Mouse (Mus musculus) neural tube, embryonic 14.5 days (tissue): ENCODE measurements around the gene Trf. TPM values are rescaled to one million over a fixed set of nuclear protein-coding genes. Genes with fewer than 3 reads are reported as not detected.
A peak's percentile ranks its signal among the peaks of the same experiment; 100 is the strongest.

ENCODE experiments used
- ATAC-seq: fragments of 200-750 bp; cut with Nextera tagmentation; 2 replicates; pipeline ENCODE4 v1.8.0; 2017; ENCODE audit warnings: low read depth, mild to moderate bottlenecking, moderate TSS enrichment, moderate library complexity
- H3K27ac ChIP-seq: fragments of 300-500 bp; sonication (generic); 2 replicates; pipeline ENCODE4 v1.5.1; 2014; ENCODE audit warnings: low read depth, mild to moderate bottlenecking, control low read depth, low read length, moderate library complexity, mixed read lengths
- H3K27me3 ChIP-seq: fragments of 300-500 bp; sonication (generic); 2 replicates; pipeline ENCODE4 v1.6.1; 2014; ENCODE audit warnings: low read length; ENCODE audit not compliant: control insufficient read depth, insufficient read depth
- H3K36me3 ChIP-seq: fragments of 300-500 bp; sonication (generic); 2 replicates; pipeline ENCODE4 v1.6.1; 2014; ENCODE audit warnings: low read length, mixed read lengths; ENCODE audit not compliant: control insufficient read depth, insufficient read depth
- H3K4me1 ChIP-seq: fragments of 300-500 bp; sonication (generic); 2 replicates; pipeline ENCODE4 v1.6.1; 2014; ENCODE audit warnings: low read length; ENCODE audit not compliant: control insufficient read depth, insufficient read depth
- H3K4me2 ChIP-seq: fragments of 300-500 bp; sonication (generic); 2 replicates; pipeline ENCODE4 v1.6.1; 2014; ENCODE audit warnings: mild to moderate bottlenecking, low read depth, low read length, control low read depth
- H3K4me3 ChIP-seq: fragments of 300-500 bp; sonication (generic); 2 replicates; pipeline ENCODE4 v1.5.1; 2014; ENCODE audit warnings: low read depth, low read length, control low read depth, mixed read lengths
- H3K9ac ChIP-seq: fragments of 300-500 bp; sonication (generic); replicated peaks from 2 replicates; pipeline ENCODE4 v1.6.1; 2014; ENCODE audit warnings: low read depth, mild to moderate bottlenecking, control low read depth, low read length, mixed read lengths
- H3K9me3 ChIP-seq: fragments of 300-500 bp; sonication (generic); 2 replicates; pipeline ENCODE4 v1.6.1; 2016; ENCODE audit warnings: low read length; ENCODE audit not compliant: control insufficient read depth
- WGBS: fragments of 180-500 bp; shearing (Covaris S2); extraction: QIAGEN DNeasy Blood & Tissue Kit; methylation state at CpG from one replicate; pipeline ENCODE4 v1.1.7; 2014; 5-methylcytosine and 5-hydroxymethylcytosine counted together
- polyA plus RNA-seq: library from polyadenylated mRNA; unstranded; fragments of >200 nt; fragmentation: Nextera tagmentation; extraction: Ambion mirVana; gene quantifications from 2 replicates; pipeline ENCODE4 v1.2.1, GENCODE M21; 2014

The Trf gene
- polyA plus RNA-seq, 1 experiment from 2014 or later = 28.0 TPM

DNA sequence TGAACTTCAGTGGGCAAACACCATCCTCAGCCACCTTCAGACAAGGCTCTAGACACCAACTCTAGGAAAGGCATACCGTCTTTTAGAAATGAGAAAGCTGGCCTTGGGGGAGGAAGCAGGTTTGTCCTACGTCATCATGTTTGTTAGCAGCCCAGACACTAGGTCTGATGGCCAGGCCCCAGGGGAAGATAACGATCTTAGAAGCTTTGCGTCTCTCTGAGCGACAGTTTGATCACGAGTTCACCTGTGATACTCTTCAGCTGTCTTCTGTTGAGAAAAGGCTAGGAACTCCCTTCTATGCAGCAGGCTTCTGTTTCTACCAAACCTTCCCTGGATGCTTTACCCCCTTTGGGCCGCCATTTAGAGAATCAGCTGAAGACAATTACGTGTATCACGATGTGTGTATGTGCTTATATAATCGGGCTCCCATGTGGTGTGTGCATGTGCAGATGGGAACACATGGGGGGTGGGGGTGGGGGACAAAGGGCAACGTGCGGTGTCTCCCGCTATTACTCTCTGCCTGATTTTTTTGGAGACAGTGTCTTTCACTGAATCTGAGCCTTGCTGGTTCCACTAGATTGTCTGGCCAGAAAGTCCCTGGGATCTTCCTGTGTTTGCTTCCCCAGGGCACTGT is 1.8 kb downstream of the Trf start:
- no peak overlapping the region for H3K4me3 ChIP-seq
- no peak overlapping the region for H3K27ac ChIP-seq
- ATAC-seq = no peak
- H3K9ac ChIP-seq = no peak overlapping the region
- H3K9me3 ChIP-seq = no peaks in the 10 kb centered on the region
- 82% methylated on average over 13 of the region's 13 CpGs for WGBS
- H3K4me2 ChIP-seq = no peak overlapping the region
- no peaks in the 10 kb centered on the region for H3K36me3 ChIP-seq
- H3K27me3 ChIP-seq = no peaks in the 10 kb centered on the region
- no peaks in the 10 kb centered on the region for H3K4me1 ChIP-seq

DNA sequence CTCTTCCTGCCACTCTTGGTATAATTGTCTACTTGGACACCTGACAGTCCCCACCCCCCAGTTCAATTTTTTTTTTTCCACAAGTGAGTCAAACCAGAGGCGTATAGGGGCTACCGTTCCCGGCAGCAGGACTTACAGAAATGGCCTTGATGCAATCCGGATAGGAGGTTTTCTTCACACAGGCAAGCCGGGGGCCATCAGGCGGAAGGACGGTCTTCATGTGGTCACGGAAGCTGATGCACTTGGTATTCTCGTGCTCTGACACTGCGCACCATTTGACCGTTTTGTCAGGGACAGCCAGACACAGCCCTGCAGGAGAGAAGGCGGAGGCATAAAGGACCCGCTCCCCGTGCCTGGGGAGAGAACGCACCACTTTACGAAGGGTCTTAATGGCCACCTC is 2.5 kb downstream of the Trf start:
- Histone ChIP-seq H3K36me3 (no peaks in the 10 kb centered on the region), H3K4me2 (no peak overlapping the region), H3K27me3 (no peaks in the 10 kb centered on the region), H3K9ac (no peak overlapping the region), H3K27ac (no peak overlapping the region), H3K4me1 (no peaks in the 10 kb centered on the region), H3K9me3 (no peaks in the 10 kb centered on the region), H3K4me3 (no peak overlapping the region)
- 87% methylated on average over 16 of the region's 16 CpGs for WGBS
- ATAC-seq = no peak

- no peaks in the 10 kb centered on the region for H3K36me3 ChIP-seq
- no peak overlapping the region for H3K4me2 ChIP-seq
- H3K4me1 ChIP-seq = no peaks in the 10 kb centered on the region
- no peak overlapping the region for H3K9ac ChIP-seq
- H3K4me3 ChIP-seq = no peak overlapping the region
- no peak for ATAC-seq
- 93% methylated on average over 15 of the region's 15 CpGs for WGBS
- no peaks in the 10 kb centered on the region for H3K27me3 ChIP-seq
- H3K27ac ChIP-seq = no peak overlapping the region
- H3K9me3 ChIP-seq = no peaks in the 10 kb centered on the region
Measured at GRCm38 (mm10) chr9:103226806-103227205, 3.4 kb downstream of the Trf start.

DNA sequence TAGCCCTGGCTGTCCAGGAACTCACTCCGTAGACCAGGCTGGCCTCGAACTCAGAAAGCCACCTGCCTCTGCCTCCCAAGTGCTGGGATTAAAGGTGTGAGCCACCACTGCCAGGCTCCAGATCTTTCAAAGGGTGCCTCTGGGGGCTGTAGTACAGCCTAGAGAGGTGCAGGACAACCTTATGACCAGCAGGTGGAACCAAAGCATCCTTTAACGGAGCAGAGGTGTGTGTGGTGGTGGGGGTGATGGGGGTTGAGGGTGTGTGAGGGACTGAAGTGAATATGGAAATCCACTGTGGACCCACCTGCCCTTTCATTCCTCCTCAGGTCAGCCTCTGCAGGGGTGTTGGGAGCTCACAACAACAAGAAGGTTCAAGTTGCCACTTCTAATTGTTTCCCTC is 4.8 kb downstream of the Trf start:
- WGBS = 72% methylated on average over 3 of the region's 3 CpGs
- Histone ChIP-seq H3K4me2 (no peak overlapping the region), H3K27me3 (no peaks in the 10 kb centered on the region), H3K9me3 (no peaks in the 10 kb centered on the region), H3K4me1 (no peaks in the 10 kb centered on the region), H3K9ac (no peak overlapping the region), H3K4me3 (no peak overlapping the region), H3K27ac (no peak overlapping the region), H3K36me3 (no peaks in the 10 kb centered on the region)
- no peak for ATAC-seq

DNA sequence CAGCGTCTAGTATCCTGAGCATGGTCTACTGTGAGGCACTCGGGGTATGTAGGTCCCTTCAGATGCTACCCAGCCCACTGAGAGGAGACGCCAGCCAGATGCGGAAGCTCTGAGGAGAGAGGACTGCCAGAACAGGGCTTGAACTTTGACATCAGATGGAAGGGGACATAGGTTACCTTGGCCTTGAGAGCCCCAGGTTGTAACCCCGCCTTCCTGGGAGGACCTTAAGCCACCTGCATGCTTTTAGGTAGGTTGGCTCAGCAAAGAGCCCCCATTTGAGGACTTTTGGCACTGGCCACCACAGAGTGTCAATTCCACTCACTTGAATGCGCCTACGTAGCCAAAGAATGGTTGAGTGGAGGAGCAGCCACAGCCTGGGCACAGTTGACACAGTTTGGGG is 5.5 kb downstream of the Trf start:
- H3K36me3 ChIP-seq = no peaks in the 10 kb centered on the region
- H3K27me3 ChIP-seq = no peaks in the 10 kb centered on the region
- ATAC-seq = no peak
- 94% methylated on average over 7 of the region's 7 CpGs for WGBS
- H3K4me1 ChIP-seq = no peaks in the 10 kb centered on the region
- H3K9me3 ChIP-seq = no peaks in the 10 kb centered on the region
- H3K4me2 ChIP-seq = no peak overlapping the region
- no peak overlapping the region for H3K27ac ChIP-seq
- no peak overlapping the region for H3K4me3 ChIP-seq
- no peak overlapping the region for H3K9ac ChIP-seq

DNA sequence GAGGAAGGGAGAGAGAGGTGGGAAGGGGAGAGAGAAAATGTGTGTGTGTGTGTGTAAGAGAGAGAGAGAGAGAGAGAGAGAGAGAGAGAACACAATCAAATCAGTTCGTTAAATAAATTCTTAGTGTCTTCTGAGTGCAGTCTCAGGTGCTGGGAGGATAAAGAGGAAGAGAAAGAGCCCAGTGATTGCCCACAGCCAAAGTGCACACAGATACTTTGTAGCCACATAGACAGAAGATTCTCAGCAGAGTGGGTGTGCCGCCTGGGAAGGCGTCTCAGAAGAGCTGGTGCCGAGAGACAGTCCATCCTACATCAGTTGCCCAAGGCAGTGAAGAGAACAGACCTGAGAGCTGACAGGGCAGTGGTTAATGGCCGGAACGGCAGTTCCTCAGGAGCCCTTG is 16.0 kb downstream of the Trf start:
- WGBS = 75% methylated on average over 6 of the region's 6 CpGs
- Histone ChIP-seq H3K9ac (no peak overlapping the region), H3K4me2 (no peak overlapping the region), H3K4me1 (no peaks in the 10 kb centered on the region), H3K36me3 (no peaks in the 10 kb centered on the region), H3K9me3 (no peaks in the 10 kb centered on the region), H3K27me3 (no peaks in the 10 kb centered on the region), H3K4me3 (no peak overlapping the region), H3K27ac (no peak overlapping the region)
- no peak for ATAC-seq

DNA sequence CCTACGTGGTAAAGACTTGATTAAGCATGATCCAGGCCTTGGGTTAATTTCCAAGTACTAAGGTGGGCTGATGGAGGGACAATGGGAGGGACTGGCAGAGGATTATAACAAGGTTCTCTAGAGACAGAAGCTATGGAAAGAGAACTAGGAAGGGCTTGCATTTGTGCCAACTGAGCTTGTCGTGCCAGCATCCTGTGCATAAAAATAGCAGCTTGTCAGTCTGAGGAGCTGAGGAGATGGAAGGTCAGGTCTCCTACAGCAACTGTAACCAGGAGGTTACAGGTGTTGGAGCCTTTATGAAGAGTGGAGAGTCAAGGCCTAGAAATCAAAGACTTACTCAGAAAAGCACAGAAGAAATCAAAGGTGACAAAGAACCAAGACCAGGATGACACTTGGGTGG is 16.6 kb downstream of the Trf start:
- no peaks in the 10 kb centered on the region for H3K9me3 ChIP-seq
- H3K4me3 ChIP-seq = no peak overlapping the region
- H3K4me1 ChIP-seq = peaks cover 3% of the 10 kb centered on the region; the same call in 1 of the 2 replicates
- no peak overlapping the region for H3K4me2 ChIP-seq
- ATAC-seq = no peak
- 71% methylated on average over 2 of the region's 2 CpGs for WGBS
- H3K36me3 ChIP-seq = no peaks in the 10 kb centered on the region
- no peaks in the 10 kb centered on the region for H3K27me3 ChIP-seq
- no peak overlapping the region for H3K9ac ChIP-seq
- no peak overlapping the region for H3K27ac ChIP-seq

- no peak for ATAC-seq
- Histone ChIP-seq H3K27me3 (no peaks in the 10 kb centered on the region), H3K9ac (no peak overlapping the region), H3K4me1 (peaks cover 4% of the 10 kb centered on the region; the same call in 1 of the 2 replicates), H3K4me3 (no peak overlapping the region), H3K27ac (no peak overlapping the region), H3K36me3 (no peaks in the 10 kb centered on the region), H3K4me2 (no peak overlapping the region), H3K9me3 (no peaks in the 10 kb centered on the region)
- 68% methylated on average over 28 of the region's 28 CpGs for WGBS
Measured at GRCm38 (mm10) chr9:103212654-103213420, 17.4 kb downstream of the Trf start.

DNA sequence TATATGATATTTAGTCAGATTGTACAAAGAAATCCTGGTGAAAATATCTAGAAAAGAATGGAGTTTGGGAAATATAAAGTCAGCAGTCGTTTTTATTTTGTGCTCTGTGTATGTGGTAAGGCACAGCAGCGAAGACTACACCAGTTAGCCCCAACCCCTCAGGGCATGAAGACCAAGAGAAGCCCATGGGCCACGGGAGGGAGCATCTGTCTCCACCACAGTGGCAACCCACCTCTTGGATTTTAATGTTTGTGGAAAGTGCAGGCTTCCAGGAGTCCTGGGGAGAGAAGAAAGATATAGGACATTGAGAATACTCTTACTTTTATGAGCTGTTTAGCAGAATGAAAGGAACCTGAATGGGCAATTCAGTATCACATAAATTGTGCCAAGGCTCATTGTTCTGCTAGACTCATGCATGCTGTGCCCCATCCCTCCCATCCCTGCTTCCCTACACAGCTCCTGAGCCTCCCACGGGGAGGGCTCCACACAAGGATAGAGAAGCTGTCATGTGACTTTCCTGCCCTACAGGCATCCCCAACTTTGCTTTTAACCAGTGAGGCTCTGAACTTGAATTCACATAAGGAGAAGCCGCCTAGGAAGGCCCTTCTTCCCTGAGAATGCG is 21.3 kb downstream of the Trf start:
- Histone ChIP-seq H3K9me3 (no peaks in the 10 kb centered on the region), H3K4me3 (no peak overlapping the region), H3K27ac (no peak overlapping the region), H3K4me2 (no peak overlapping the region), H3K36me3 (no peaks in the 10 kb centered on the region), H3K27me3 (no peaks in the 10 kb centered on the region), H3K9ac (no peak overlapping the region), H3K4me1 (peaks cover 4% of the 10 kb centered on the region; the same call in 1 of the 2 replicates)
- 22% methylated on average over 6 of the region's 6 CpGs for WGBS
- peak; percentile 78 for ATAC-seq
